Mouse (Mus musculus) intestine, embryonic 14.5 days (tissue): ENCODE results near the gene Arrb1. TPM values are rescaled to one million over a fixed set of nuclear protein-coding genes. Genes with fewer than 3 reads are reported as not detected.

Source experiments
- ATAC-seq: fragments of 200-750 bp; cut with Nextera tagmentation; replicated peaks from 2 replicates; pipeline ENCODE4 v1.8.0; 2017; ENCODE audit warnings: low read depth, moderate number of reproducible peaks, moderate TSS enrichment, moderate library complexity; ENCODE audit not compliant: low FRiP score, low TSS enrichment
- DNase-seq: peaks from one replicate; pipeline ENCODE4 v3.0.0-alpha.2; 2018; ENCODE audit warnings: low spot score
- H3K27ac ChIP-seq: fragments of 300-500 bp; sonication (generic); 2 replicates; pipeline ENCODE4 v1.5.1; 2014; ENCODE audit warnings: low read depth, mild to moderate bottlenecking, control low read depth
- H3K27me3 ChIP-seq: fragments of 300-500 bp; sonication (generic); replicated peaks from 2 replicates; pipeline ENCODE4 v1.6.1; 2014; ENCODE audit warnings: low read length, control low read depth; ENCODE audit not compliant: control insufficient read depth, insufficient read depth
- H3K36me3 ChIP-seq: fragments of 300-500 bp; sonication (generic); 2 replicates; pipeline ENCODE4 v1.6.1; 2014; ENCODE audit warnings: low read length, control low read depth; ENCODE audit not compliant: control insufficient read depth, insufficient read depth
- H3K4me1 ChIP-seq: fragments of 300-500 bp; sonication (generic); replicated peaks from 2 replicates; pipeline ENCODE4 v1.6.1; 2014; ENCODE audit warnings: low read length, control low read depth, mixed read lengths; ENCODE audit not compliant: control insufficient read depth, insufficient read depth
- H3K4me2 ChIP-seq: fragments of 300-500 bp; sonication (generic); 2 replicates; pipeline ENCODE4 v1.6.1; 2014; ENCODE audit warnings: low read length
- H3K4me3 ChIP-seq: fragments of 300-500 bp; sonication (generic); 2 replicates; pipeline ENCODE4 v1.5.1; 2014; ENCODE audit warnings: low read depth, low read length, control low read depth, mixed read lengths
- H3K9ac ChIP-seq: fragments of 300-500 bp; sonication (generic); 2 replicates; pipeline ENCODE4 v1.6.1; 2014; ENCODE audit warnings: mild to moderate bottlenecking, low read length
- H3K9me3 ChIP-seq: fragments of 300-500 bp; sonication (generic); 2 replicates; pipeline ENCODE4 v1.6.1; 2016; ENCODE audit warnings: low read length, control low read depth; ENCODE audit not compliant: control insufficient read depth
- WGBS: fragments of 180-500 bp; shearing (Covaris S2); extraction: QIAGEN DNeasy Blood & Tissue Kit; methylation state at CpG from one replicate; pipeline ENCODE4 v1.1.7; 2014; 5-methylcytosine and 5-hydroxymethylcytosine counted together
- polyA plus RNA-seq: library from polyadenylated mRNA; unstranded; fragments of >200 nt; fragmentation: Nextera tagmentation; extraction: Ambion mirVana; gene quantifications from 2 replicates; pipeline ENCODE4 v1.2.1, GENCODE M21; 2014

Gene Arrb1
- polyA plus RNA-seq, 1 experiment from 2014 or later: 5.3 TPM

GRCm38 (mm10) chr7:99510087-99510501, 25.2 kb upstream of the Arrb1 start:
- WGBS: 13% methylated on average over 8 of the region's 8 CpGs
- Histone ChIP-seq H3K4me3 (no peak overlapping the region), H3K36me3 (no peaks in the 10 kb centered on the region), H3K27ac (no peak overlapping the region), H3K4me2 (no peak overlapping the region), H3K9me3 (0 out of 2 replicates have a peak, but pooled peaks cover 4% of the 10 kb centered on the region), H3K9ac (no peak overlapping the region), H3K4me1 (no peaks in the 10 kb centered on the region; the same call in 1 of the 2 replicates), H3K27me3 (no peaks in the 10 kb centered on the region)
- ATAC-seq: no peak
- no peak for DNase-seq

- Histone ChIP-seq H3K27ac (no peak overlapping the region), H3K9ac (no peak overlapping the region), H3K4me3 (no peak overlapping the region), H3K4me1 (peaks cover 7% of the 10 kb centered on the region; the same call in 1 of the 2 replicates), H3K4me2 (no peak overlapping the region), H3K36me3 (no peaks in the 10 kb centered on the region), H3K9me3 (no peaks in the 10 kb centered on the region), H3K27me3 (no peaks in the 10 kb centered on the region)
- DNase-seq: no peak
- no peak for ATAC-seq
- 79% methylated on average over 9 of the region's 9 CpGs for WGBS
These were observed 19.0 kb upstream of the Arrb1 start for GRCm38 (mm10) chr7:99516092-99516813.

GRCm38 (mm10) chr7:99516814-99517157, 18.5 kb upstream of the Arrb1 start:
- H3K4me3 ChIP-seq: no peak overlapping the region
- no peaks in the 10 kb centered on the region for H3K27me3 ChIP-seq
- H3K9ac ChIP-seq: no peak overlapping the region
- ATAC-seq: peak; percentile 26; the same call in 1 of the 2 replicates
- H3K9me3 ChIP-seq: no peaks in the 10 kb centered on the region
- WGBS: 50% methylated on average over 3 of the region's 3 CpGs
- no peak overlapping the region for H3K4me2 ChIP-seq
- H3K36me3 ChIP-seq: no peaks in the 10 kb centered on the region
- peaks cover 7% of the 10 kb centered on the region; the same call in 1 of the 2 replicates for H3K4me1 ChIP-seq
- H3K27ac ChIP-seq: no peak overlapping the region
- no peak for DNase-seq

GRCm38 (mm10) chr7:99518954-99519644, 16.2 kb upstream of the Arrb1 start:
- no peak overlapping the region for H3K4me2 ChIP-seq
- 50% methylated on average over 4 of the region's 4 CpGs for WGBS
- peak overlapping the region; percentile 35 for H3K27ac ChIP-seq
- DNase-seq (peak; percentile 63), ATAC-seq (no peak)
- H3K4me3 ChIP-seq: no peak overlapping the region
- no peaks in the 10 kb centered on the region for H3K9me3 ChIP-seq
- no peaks in the 10 kb centered on the region for H3K27me3 ChIP-seq
- peaks cover 7% of the 10 kb centered on the region; the same call in 1 of the 2 replicates for H3K4me1 ChIP-seq
- H3K36me3 ChIP-seq: no peaks in the 10 kb centered on the region
- H3K9ac ChIP-seq: no peak overlapping the region

- H3K27me3 ChIP-seq: no peaks in the 10 kb centered on the region
- H3K4me1 ChIP-seq: peaks cover 7% of the 10 kb centered on the region; the same call in 1 of the 2 replicates
- no peaks in the 10 kb centered on the region for H3K9me3 ChIP-seq
- ATAC-seq: no peak
- no peak overlapping the region for H3K9ac ChIP-seq
- H3K27ac ChIP-seq: no peak overlapping the region
- no peak for DNase-seq
- 51% methylated on average over 8 of the region's 8 CpGs for WGBS
- no peak overlapping the region for H3K4me2 ChIP-seq
- no peaks in the 10 kb centered on the region for H3K36me3 ChIP-seq
- no peak overlapping the region for H3K4me3 ChIP-seq
These were observed 12.1 kb upstream of the Arrb1 start for GRCm38 (mm10) chr7:99523121-99523520.

- Histone ChIP-seq H3K36me3 (no peaks in the 10 kb centered on the region), H3K27me3 (no peaks in the 10 kb centered on the region), H3K27ac (no peak overlapping the region), H3K4me1 (peaks cover 7% of the 10 kb centered on the region; the same call in 1 of the 2 replicates), H3K9me3 (no peaks in the 10 kb centered on the region), H3K4me3 (no peak overlapping the region), H3K9ac (no peak overlapping the region), H3K4me2 (no peak overlapping the region)
- WGBS: 76% methylated on average over 1 of the region's 1 CpGs
- no peak for ATAC-seq
- DNase-seq: no peak
These were observed 11.4 kb upstream of the Arrb1 start for GRCm38 (mm10) chr7:99523837-99524236.

- 45% methylated on average over 2 of the region's 2 CpGs for WGBS
- Histone ChIP-seq H3K4me3 (no peak overlapping the region), H3K27me3 (no peaks in the 10 kb centered on the region), H3K4me1 (no peaks in the 10 kb centered on the region), H3K9ac (no peak overlapping the region), H3K27ac (no peak overlapping the region), H3K36me3 (no peaks in the 10 kb centered on the region), H3K9me3 (no peaks in the 10 kb centered on the region), H3K4me2 (no peak overlapping the region)
- ATAC-seq (no peak), DNase-seq (no peak)
These were observed 6.7 kb upstream of the Arrb1 start for GRCm38 (mm10) chr7:99528547-99528946.

- DNase-seq (no peak), ATAC-seq (no peak)
- H3K4me3 ChIP-seq: no peak overlapping the region
- H3K36me3 ChIP-seq: no peaks in the 10 kb centered on the region
- 53% methylated on average over 5 of the region's 5 CpGs for WGBS
- no peaks in the 10 kb centered on the region for H3K9me3 ChIP-seq
- H3K9ac ChIP-seq: no peak overlapping the region
- no peaks in the 10 kb centered on the region for H3K27me3 ChIP-seq
- no peak overlapping the region for H3K27ac ChIP-seq
- H3K4me1 ChIP-seq: peaks cover 3% of the 10 kb centered on the region
- no peak overlapping the region for H3K4me2 ChIP-seq
These were observed 5.9 kb upstream of the Arrb1 start for GRCm38 (mm10) chr7:99529410-99529809.
